Mouse (Mus musculus) spleen, postnatal 4 days (tissue): ENCODE data around the gene Erc2.
A peak's percentile ranks its signal among the peaks of the same experiment; 100 is the strongest.

Experiments used
- DNase-seq, 2 experiments: peaks; one replicate each; pipeline ENCODE4 v3.0.0; 2022; ENCODE audit warnings: low spot score in 2 of 2

Erc2 gene

DNA sequence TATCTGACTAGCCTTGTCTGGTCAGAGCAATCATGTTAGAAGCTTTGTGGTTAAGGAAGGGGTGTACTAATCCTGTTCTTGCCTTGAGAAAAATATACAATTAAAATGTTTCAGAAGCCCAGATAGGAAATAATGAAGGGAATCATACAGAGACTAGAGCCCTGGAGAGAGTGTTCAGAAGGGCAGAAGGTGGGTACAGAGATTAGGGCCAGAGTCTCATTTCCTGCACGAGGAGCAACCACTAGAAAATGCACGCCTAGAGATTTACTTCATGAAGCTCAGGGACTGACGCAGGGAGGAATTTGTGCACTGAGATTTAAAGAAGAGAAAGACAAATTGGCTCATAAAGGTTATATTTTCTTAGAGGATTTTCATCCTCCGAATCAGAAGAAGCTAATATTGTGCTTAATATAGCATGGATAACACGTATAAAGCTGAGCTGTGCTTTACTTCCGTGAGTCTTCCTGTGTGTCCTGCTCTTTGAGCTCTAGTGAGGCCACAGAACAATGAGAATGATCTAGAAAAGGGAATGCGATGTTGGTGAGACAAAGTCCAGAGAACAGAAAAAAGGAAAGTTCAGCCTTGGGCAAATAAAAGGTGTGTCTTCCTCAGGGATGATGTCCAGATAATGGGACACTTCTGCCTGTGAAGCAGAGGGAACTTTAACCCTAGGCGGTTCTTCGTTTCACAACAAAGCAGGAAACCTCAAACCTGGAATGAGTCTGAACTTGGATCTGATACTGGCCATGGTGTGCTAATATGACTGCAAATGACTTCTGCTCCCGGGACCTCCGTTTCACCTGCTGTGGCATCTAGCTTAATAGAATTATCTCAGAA, 45.0 kb downstream of the Erc2 start:
- DNase-seq: no peak

- no peak for DNase-seq
These were observed 45.9 kb downstream of the Erc2 start for GRCm38 (mm10) chr14:27668151-27668550.

DNA sequence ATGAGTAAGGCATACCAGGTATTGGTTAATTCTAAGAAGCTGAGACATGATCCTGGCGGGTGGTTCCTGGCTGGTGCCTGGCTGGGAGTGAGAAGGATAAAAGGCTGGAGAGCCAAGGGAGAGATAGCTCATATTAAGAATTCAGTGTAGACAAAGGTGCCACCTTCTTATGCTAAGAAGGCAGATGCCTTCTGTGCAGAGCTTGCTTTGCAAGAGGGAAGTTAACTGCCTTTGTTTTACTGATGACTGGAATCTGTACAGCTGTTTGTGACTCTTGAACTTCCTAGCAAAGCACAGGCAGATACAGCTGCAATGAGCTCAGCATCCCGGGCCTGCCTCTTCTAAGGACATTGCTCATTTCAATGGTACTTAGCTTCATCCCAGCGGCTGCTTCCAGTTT, 47.7 kb downstream of the Erc2 start:
- DNase-seq: no peak

DNA sequence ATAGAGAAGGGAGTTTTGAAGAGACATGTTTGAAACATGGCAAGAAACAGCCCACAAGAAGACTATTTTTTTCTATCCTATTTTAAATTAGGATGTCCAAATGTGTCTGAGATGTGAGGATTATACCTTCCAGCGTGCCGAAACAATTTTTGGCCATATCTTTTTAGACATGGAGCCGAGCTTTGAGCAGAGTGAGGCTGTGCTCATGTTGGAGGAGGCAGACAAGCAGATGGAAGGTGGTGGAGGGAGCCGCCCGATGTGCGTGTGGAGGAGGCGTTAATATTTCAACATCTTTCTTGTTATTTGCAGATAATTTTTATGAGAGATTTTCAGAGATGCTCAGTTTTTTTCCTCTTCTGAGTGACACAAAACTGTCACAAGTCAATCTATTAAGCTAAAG, 50.5 kb downstream of the Erc2 start:
- no peak for DNase-seq

DNA sequence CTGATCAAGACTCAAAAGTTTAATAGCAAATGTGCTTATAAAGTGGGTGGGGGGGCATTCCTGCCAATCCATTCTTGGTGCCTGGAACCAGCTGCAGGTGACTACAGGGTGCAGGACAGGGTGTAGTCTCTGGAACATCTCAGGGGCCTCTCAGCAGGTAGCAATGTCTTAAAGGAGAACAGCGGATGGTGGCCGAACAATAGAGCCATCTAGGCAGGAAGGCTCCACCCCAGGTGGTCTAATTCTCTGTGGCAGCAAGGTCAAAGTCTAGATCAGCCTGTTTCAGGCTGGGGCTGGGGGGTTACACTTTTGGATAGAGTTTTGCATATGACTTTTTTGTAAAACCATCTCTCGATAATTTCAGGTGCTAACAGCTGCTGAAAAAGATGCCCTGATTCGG, 51.9 kb downstream of the Erc2 start:
- no peak for DNase-seq

DNA sequence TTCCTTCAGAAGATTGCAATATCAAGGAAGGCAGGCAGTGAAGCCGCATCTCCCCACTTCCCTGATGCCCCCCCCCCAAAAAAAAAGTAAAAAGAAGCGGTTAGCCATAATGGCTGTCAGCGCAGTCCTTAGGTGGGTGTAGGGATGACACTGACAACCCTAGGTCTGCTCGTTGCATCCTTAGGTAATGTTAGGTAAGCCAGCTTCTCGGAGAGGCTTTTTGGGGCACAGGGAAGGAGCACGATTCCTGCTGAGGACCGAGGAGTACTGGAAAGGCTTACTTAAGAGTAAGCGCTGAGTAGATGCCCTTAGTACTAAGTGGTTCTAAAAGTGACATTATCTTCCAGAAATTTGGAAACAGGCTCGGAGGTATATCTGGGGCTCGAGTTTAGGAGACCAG, 52.3 kb downstream of the Erc2 start:
- DNase-seq: no peak

- DNase-seq: no peak
These were observed 52.8 kb downstream of the Erc2 start for GRCm38 (mm10) chr14:27675071-27675470.

DNA sequence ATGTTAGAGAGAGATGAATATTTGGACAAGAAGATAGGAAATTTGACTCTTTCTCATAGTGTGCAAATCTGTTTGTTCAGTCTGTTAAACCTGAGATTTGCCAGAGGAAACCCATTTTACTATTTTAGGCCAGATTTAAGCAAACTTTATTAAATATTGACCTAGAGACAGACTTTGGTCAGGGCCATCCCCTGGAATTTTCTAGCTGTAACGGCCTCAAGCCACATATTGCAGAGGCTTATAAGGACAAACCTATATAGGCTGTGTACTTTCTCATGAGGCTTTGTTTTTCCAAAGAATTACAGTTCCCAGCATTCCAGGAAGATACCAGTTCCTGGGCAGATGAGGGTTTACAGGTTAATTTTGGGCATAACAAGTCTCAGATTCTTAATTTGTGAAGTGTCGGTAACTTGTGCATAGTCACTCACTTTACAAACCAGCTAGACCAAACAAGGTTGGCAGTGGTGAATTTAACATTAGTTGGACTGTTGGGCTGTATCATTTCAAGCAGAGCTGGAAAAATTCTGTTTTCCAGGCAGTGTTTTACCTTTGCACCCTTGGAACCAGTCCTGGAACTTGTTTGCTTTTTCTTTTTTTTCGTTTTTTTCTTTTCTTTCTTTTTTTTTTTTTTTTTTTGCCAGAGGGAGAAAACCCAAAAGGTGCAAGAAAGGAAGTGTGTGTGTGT, 60.3 kb downstream of the Erc2 start:
- DNase-seq: no peak

DNA sequence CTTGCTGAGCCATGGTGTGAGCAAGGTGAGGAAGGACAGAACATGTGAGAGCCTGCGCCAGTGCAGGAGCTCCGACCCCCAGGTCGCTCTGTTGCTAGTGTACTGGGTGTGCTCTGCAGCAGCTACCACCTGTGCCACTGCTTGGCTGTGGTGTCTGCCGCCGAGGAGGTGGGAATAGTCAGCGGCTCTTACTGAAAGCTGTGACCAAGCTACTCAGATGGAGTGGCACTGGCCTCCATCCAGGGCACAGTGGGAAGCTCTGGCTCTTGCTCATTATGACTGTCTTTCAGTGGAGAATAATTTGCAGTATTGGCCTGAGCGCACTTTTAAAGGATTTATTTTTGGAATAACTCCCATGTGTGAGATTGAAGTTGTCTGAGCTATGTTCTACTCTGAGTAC, 73.6 kb downstream of the Erc2 start:
- DNase-seq: no peak

GRCm38 (mm10) chr14:27717364-27717763, 95.1 kb downstream of the Erc2 start:
- no peak for DNase-seq

DNA sequence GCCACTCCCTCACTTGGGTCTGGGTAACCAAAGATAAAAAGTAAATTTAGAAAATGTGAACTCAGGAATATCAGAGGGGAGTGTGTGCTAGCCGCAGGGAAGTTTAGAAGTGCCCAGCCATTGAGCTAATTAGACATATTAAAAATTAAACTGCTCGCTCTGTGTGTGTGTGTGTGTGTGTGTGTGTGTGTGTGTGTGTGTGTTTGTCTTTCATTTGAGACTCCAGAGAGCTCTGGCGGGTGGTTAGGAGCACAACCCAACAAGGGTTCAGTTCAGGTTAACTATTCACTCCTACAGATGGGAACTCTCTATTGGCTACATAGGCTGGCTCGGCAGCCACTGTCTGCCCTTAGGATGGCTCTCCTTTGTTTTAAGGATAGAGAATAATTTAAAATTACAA, 97.4 kb downstream of the Erc2 start:
- DNase-seq: no peak

- DNase-seq: no peak
These were observed 98.7 kb downstream of the Erc2 start for GRCm38 (mm10) chr14:27720944-27721343.

- no peak for DNase-seq
These were observed 99.5 kb downstream of the Erc2 start for GRCm38 (mm10) chr14:27721759-27722158.

DNA sequence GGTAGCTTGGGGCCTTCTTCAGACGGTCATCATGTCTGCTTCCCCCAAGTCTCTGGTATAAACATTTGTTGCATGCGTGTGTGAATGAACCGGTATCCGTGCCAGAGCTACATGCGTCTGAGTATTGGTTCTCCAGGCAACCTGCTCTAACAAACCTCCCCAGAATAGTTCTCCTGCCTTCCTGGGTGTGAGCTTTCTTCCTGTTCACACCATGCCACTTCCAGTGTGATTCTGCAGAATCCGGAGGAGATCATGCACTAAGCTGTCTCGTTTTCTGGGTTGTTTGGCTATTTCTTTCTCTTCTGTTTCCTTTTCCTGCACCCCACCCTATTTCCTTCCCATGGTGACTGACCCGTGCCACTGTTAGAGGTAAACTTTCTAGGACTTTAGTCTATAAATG, 105.3 kb downstream of the Erc2 start:
- no peak for DNase-seq

DNA sequence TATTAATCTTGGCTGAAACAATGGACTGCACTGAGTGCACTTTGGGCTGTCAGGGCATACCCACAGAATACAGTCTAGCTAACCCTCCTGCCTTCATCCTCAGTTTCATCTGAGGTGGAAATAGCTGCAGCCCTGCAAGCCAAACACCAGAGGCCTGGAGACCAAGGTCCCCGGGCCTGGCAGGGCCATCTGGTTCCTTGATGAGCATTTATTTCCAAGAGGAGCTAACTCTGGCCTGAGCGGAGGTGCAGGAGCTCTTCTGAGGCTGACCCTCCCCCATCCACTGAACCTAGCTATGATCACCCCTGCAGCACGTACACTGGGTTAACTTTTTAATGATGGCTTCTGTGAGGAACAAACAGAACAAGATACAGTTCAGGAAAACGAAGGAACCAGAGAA, 108.9 kb downstream of the Erc2 start:
- DNase-seq: no peak

- no peak for DNase-seq
These were observed 117.2 kb downstream of the Erc2 start for GRCm38 (mm10) chr14:27739436-27739835.

DNA sequence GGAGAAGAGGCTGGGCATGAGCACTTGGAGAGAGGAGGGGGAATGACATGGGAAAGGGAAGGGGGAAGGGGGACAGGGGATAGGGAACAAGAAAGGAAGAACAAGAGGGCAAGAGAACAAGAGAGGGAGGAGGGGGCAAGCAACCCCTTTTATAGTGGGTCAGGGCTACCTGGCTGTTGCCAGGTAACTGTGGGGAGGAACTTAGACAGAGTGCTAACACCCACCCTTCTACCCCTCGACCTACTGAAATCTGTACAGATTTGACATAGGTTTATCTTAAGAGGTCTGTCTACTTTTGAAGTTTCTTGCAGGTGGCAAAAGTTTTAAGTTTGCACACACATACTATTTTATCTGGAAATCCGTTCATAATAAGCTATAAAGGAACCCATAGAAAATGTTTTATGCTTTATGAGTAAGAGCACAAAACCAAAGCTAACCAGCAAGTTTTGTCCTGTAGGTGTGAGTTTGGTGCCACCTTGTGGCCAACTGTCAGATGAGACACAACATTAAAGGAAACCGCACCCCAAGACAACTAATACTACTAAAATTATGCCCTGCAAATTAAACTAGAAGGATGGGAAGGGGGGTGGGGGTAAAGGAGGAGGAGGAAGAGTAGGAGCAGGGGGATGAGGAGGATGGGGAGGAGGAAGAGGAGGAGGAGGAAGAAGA, 119.2 kb downstream of the Erc2 start:
- peak in 1 of 2 experiments; percentile 17 for DNase-seq

DNA sequence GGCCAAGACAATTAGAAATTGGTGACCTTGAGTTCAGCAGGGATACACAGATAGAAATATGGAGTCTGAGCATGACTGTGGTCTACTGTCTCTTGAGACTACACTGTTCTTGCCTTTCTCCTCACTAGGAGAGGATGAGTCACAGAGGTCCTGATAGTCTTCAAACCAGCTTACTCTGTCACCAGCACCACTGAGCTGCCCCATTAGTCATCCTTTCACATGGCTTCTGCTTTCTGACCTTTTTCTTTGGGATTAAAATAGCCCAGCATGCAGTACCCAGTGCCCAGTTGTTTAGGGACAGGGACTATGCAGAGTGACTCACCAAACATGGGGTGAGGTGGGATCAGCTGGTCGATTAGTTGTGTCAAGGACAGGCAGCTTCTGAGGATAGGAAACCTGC, 132.1 kb downstream of the Erc2 start:
- DNase-seq: no peak

DNA sequence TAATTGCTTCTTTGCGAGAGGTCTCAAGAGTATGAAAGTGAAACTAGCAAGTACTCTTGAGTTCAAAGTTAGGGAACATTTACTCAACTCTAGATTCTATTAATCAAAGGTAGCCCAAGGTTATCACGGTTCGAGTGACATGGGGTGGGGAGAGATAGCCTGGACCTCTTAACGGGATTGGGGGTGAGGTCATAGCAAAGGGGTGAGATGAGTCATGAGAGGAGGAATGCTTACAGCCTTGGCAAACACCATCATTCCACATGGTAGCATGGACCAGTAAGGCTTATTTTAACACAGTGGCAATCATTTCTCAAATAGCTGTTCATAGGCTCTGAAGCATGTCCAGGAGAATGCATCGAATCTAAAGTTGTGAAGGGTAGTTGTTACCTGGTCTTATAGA, 134.7 kb downstream of the Erc2 start:
- no peak for DNase-seq

DNA sequence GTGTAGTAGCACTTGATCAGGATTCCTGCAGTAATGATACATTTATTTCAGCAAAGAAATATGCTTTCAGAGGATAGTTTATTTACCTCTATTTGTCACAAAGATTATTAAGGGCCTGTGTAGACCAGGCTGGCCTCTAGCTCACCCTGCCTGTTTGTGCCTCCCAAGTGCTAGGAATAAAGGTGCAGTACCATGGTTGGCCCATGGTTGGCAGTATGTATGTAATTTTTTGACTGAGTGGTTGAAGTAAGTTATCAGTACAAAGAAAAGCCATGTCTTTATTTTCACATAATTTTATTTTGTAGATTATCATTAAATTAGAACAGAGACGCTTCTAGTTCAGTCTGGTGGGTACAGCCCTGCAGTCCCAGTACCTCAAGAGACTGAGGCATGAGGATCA, 136.0 kb downstream of the Erc2 start:
- no peak for DNase-seq

DNA sequence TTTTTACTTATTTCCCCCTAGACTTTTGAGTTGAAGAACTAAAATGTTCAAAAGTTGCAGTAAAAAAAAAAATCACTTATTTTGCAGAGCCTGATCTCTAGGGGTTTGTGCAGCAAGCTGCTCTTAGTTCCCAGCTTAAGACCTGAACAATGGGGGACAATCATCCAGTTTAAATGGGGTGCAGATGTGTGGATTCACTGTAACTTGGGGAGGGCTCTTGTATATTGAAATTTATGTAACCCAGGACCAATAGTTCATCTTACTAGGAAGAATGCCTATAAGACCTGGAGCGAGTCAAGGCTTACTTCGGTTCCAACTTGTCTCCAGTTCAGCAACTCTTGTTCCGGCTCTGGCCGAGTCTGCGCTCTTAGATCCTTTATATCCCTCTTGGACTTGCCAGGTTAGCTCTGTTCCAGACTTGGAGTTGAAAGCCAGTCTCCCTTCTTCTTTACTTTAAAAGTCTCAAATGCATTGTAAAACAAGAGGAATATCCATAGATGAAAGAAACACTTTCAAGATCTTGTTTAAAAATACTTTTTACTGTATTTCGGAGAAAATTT, 136.9 kb downstream of the Erc2 start:
- no peak for DNase-seq

DNA sequence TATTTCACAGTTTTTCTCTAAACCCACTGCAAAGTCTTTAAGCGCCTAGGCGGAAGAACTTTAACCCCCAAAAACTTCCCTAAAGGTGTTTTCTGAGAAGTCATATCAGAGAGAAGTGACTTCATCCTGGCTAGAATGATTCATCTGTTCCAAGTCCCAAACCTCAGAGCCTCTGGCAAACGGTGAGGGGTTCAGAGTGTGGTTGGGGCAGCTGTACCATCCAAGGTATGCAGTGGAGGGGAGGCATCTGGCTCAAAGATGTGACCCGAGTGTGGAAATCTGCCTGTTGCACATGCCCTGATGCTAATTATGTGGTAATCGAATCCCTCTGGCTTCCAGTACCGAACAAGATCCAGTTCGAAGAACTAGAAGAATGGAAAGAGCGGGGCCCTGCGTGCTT, 137.8 kb downstream of the Erc2 start:
- no peak for DNase-seq

GRCm38 (mm10) chr14:27775367-27775766, 153.1 kb downstream of the Erc2 start:
- no peak for DNase-seq
